Mouse (Mus musculus): ENCODE measurements around the gene Fubp1. TPM values are rescaled to one million over a fixed set of nuclear protein-coding genes. Genes with fewer than 3 reads are reported as not detected.

The Fubp1 gene
- polyA plus RNA-seq, 1 experiment from 2014 or later = 424 TPM

- DNase-seq (ENCODE audit: low spot score) (no peak), ATAC-seq (ENCODE audit: low FRiP score) (no peak)
- H3K9me3 ChIP-seq (ENCODE audit: control insufficient read depth, low read length) = no peaks in the 10 kb centered on the region
- H3K27me3 ChIP-seq (ENCODE audit: control insufficient read depth, insufficient read depth, low read length) = no peaks in the 10 kb centered on the region
- 70% methylated on average over 2 of the region's 2 CpGs for WGBS
- no peak overlapping the region for H3K27ac ChIP-seq (ENCODE audit: low read depth, low read length)
- H3K4me2 ChIP-seq (replicated peaks; ENCODE audit: low read depth, low read length) = no peak overlapping the region
- no peak overlapping the region for H3K4me3 ChIP-seq (ENCODE audit: low read depth, low read length)
- no peak overlapping the region for H3K9ac ChIP-seq (ENCODE audit: low read depth, low read length)
- H3K4me1 ChIP-seq (replicated peaks; ENCODE audit: control insufficient read depth, insufficient read depth, low read length) = no peaks in the 10 kb centered on the region
- H3K36me3 ChIP-seq (ENCODE audit: control insufficient read depth, insufficient read depth, low read length) = 0 out of 2 replicates have a peak, but pooled peaks cover 4% of the 10 kb centered on the region
Measured at GRCm38 (mm10) chr3:152278431-152278830, 68.2 kb downstream of the Fubp1 start.

- WGBS = 50% methylated on average over 3 of the region's 3 CpGs
- Histone ChIP-seq H3K4me1 (replicated peaks; ENCODE audit: control insufficient read depth, insufficient read depth, low read length) (no peaks in the 10 kb centered on the region), H3K27me3 (ENCODE audit: control insufficient read depth, insufficient read depth, low read length) (no peaks in the 10 kb centered on the region), H3K9me3 (ENCODE audit: control insufficient read depth, low read length) (no peaks in the 10 kb centered on the region), H3K9ac (ENCODE audit: low read depth, low read length) (no peak overlapping the region), H3K27ac (ENCODE audit: low read depth, low read length) (no peak overlapping the region), H3K4me3 (ENCODE audit: low read depth, low read length) (no peak overlapping the region), H3K4me2 (replicated peaks; ENCODE audit: low read depth, low read length) (no peak overlapping the region), H3K36me3 (ENCODE audit: control insufficient read depth, insufficient read depth, low read length) (no peaks in the 10 kb centered on the region)
- DNase-seq (ENCODE audit: low spot score) (no peak), ATAC-seq (ENCODE audit: low FRiP score) (no peak)
Measured at GRCm38 (mm10) chr3:152282126-152282525, 71.9 kb downstream of the Fubp1 start.

GRCm38 (mm10) chr3:152284306-152284705, 74.1 kb downstream of the Fubp1 start:
- no peaks in the 10 kb centered on the region for H3K27me3 ChIP-seq (ENCODE audit: control insufficient read depth, insufficient read depth, low read length)
- no peaks in the 10 kb centered on the region for H3K9me3 ChIP-seq (ENCODE audit: control insufficient read depth, low read length)
- WGBS = 90% methylated on average over 1 of the region's 1 CpGs
- no peaks in the 10 kb centered on the region for H3K4me1 ChIP-seq (replicated peaks; ENCODE audit: control insufficient read depth, insufficient read depth, low read length)
- no peak overlapping the region for H3K4me2 ChIP-seq (replicated peaks; ENCODE audit: low read depth, low read length)
- no peak overlapping the region for H3K4me3 ChIP-seq (ENCODE audit: low read depth, low read length)
- no peak overlapping the region for H3K9ac ChIP-seq (ENCODE audit: low read depth, low read length)
- H3K36me3 ChIP-seq (ENCODE audit: control insufficient read depth, insufficient read depth, low read length) = 0 out of 2 replicates have a peak, but pooled peaks cover 2% of the 10 kb centered on the region
- DNase-seq (ENCODE audit: low spot score) (no peak), ATAC-seq (ENCODE audit: low FRiP score) (no peak)
- no peak overlapping the region for H3K27ac ChIP-seq (ENCODE audit: low read depth, low read length)

- Histone ChIP-seq H3K4me2 (replicated peaks; ENCODE audit: low read depth, low read length) (no peak overlapping the region), H3K27ac (ENCODE audit: low read depth, low read length) (no peak overlapping the region), H3K4me3 (ENCODE audit: low read depth, low read length) (no peak overlapping the region), H3K9me3 (ENCODE audit: control insufficient read depth, low read length) (no peaks in the 10 kb centered on the region), H3K27me3 (ENCODE audit: control insufficient read depth, insufficient read depth, low read length) (no peaks in the 10 kb centered on the region), H3K4me1 (replicated peaks; ENCODE audit: control insufficient read depth, insufficient read depth, low read length) (no peaks in the 10 kb centered on the region), H3K9ac (ENCODE audit: low read depth, low read length) (no peak overlapping the region), H3K36me3 (ENCODE audit: control insufficient read depth, insufficient read depth, low read length) (0 out of 2 replicates have a peak, but pooled peaks cover 2% of the 10 kb centered on the region)
- WGBS = 90% methylated on average over 5 of the region's 5 CpGs
- ATAC-seq (ENCODE audit: low FRiP score) = no peak
- DNase-seq (ENCODE audit: low spot score) = no peak
Measured at GRCm38 (mm10) chr3:152284759-152285158, 74.5 kb downstream of the Fubp1 start.

Other genes starting within 250 kb of the Fubp1 start
- gene Gipc2, start 44.2 kb upstream of the Fubp1 start, polyA plus RNA-seq (2014; fragmentation: Nextera tagmentation; extraction: Ambion mirVana) = 3.1 and 5.0 TPM in 2 replicates
- gene Dnajb4, start 120 bp upstream of the Fubp1 start, polyA plus RNA-seq (2014; fragmentation: Nextera tagmentation; extraction: Ambion mirVana) = 28.9 and 29.1 TPM in 2 replicates
- 5.4 and 6.1 TPM in 2 replicates for gene Nexn, start 55.9 kb downstream of the Fubp1 start, polyA plus RNA-seq (2014; fragmentation: Nextera tagmentation; extraction: Ambion mirVana)
- 19.4 and 21.4 TPM in 2 replicates for gene Miga1, start 130.0 kb downstream of the Fubp1 start, polyA plus RNA-seq (2014; fragmentation: Nextera tagmentation; extraction: Ambion mirVana)
- 73.6 and 74.8 TPM in 2 replicates for gene Usp33, start 136.1 kb downstream of the Fubp1 start, polyA plus RNA-seq (2014; fragmentation: Nextera tagmentation; extraction: Ambion mirVana)
- gene Zzz3, start 185.1 kb downstream of the Fubp1 start, polyA plus RNA-seq (2014; fragmentation: Nextera tagmentation; extraction: Ambion mirVana) = 54.9 and 61.2 TPM in 2 replicates